Mouse (Mus musculus) bone marrow macrophage, adult 2 months (primary cell): ENCODE results near the gene Wdr92. TPM values are rescaled to one million over a fixed set of nuclear protein-coding genes. Genes with fewer than 3 reads are reported as not detected.
"Not testable (repeated sequence)": the region's sequence is repeated elsewhere in the genome, so short reads cannot be mapped to it uniquely, and the experiment has no call there.

Experiments
- H3K27ac ChIP-seq: 2 replicates; pipeline ENCODE4 v1.5.1; 2012; ENCODE audit warnings: low read depth, low read length; ENCODE audit not compliant: insufficient read depth
- H3K4me1 ChIP-seq: 2 replicates; pipeline ENCODE4 v1.6.1; 2012; ENCODE audit warnings: low read length; ENCODE audit not compliant: control insufficient read depth, insufficient read depth
- H3K4me3 ChIP-seq: 2 replicates; pipeline ENCODE4 v1.5.1; 2012; ENCODE audit warnings: mild to moderate bottlenecking, low read length, moderate library complexity; ENCODE audit not compliant: insufficient read depth
- CTCF ChIP-seq: IDR thresholded peaks from 2 replicates; pipeline ENCODE4 v1.5.1; 2012; ENCODE audit warnings: low read depth, mild to moderate bottlenecking, low read length, moderate library complexity
- POLR2A ChIP-seq: IDR thresholded peaks from 2 replicates; pipeline ENCODE4 v1.6.1; 2012; ENCODE audit warnings: mild to moderate bottlenecking, low read depth, low read length, borderline replicate concordance
- polyA plus RNA-seq: library from polyadenylated mRNA; stranded (reverse); fragments of >200 nt; gene quantifications from 2 replicates; pipeline ENCODE4 v1.2.4, GENCODE M21; 2012; ENCODE audit not compliant: missing spikeins, insufficient read depth, insufficient read length

Wdr92 gene
- polyA plus RNA-seq, 1 experiment, result 9.6 TPM

DNA sequence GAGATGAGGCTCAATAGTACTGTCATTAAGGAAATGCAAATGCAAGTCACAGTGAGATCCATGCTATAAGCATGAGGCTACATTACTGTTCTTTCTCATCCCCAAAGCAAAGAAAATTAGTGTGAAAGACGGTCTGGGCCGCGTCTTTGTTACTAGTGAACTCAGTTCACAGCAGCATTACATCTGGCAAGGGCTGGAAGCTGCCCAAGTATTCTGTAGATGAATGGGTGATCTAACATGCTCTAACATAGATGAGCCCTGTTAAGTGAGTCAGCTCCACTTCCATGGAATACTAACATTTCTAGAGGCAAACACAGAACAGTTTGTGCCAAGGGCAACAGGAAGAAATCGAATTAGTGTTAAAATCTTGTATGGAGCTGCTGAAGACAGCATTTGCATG lies 19.0 kb downstream of the Wdr92 start:
- H3K4me3 ChIP-seq, result no peak overlapping the region
- H3K4me1 ChIP-seq, result no peaks in the 10 kb centered on the region
- no peak for TF ChIP-seq POLR2A
- no peak overlapping the region for H3K27ac ChIP-seq

DNA sequence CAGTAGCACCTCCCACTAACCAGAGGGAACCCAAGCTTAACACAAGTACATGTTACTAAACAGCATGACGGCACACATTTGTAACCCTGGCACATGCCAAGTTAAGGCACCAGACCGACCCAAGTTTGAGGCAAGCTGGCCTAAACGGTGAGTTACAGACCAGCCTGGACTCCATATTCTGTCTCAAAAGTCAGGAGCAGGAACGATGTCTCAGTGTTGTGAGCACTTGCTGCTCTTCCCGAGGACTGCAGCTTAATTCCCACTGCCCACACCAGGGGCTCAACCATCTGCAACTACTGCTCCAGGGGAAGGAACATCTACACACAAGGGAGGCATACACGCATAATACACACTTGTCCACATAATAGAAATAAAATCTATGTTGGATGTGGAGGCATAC lies 20.6 kb downstream of the Wdr92 start:
- H3K4me3 ChIP-seq, result no peak overlapping the region
- TF ChIP-seq POLR2A (no peak), CTCF (no peak)
- H3K4me1 ChIP-seq, result no peaks in the 10 kb centered on the region
- H3K27ac ChIP-seq, result no peak overlapping the region

DNA sequence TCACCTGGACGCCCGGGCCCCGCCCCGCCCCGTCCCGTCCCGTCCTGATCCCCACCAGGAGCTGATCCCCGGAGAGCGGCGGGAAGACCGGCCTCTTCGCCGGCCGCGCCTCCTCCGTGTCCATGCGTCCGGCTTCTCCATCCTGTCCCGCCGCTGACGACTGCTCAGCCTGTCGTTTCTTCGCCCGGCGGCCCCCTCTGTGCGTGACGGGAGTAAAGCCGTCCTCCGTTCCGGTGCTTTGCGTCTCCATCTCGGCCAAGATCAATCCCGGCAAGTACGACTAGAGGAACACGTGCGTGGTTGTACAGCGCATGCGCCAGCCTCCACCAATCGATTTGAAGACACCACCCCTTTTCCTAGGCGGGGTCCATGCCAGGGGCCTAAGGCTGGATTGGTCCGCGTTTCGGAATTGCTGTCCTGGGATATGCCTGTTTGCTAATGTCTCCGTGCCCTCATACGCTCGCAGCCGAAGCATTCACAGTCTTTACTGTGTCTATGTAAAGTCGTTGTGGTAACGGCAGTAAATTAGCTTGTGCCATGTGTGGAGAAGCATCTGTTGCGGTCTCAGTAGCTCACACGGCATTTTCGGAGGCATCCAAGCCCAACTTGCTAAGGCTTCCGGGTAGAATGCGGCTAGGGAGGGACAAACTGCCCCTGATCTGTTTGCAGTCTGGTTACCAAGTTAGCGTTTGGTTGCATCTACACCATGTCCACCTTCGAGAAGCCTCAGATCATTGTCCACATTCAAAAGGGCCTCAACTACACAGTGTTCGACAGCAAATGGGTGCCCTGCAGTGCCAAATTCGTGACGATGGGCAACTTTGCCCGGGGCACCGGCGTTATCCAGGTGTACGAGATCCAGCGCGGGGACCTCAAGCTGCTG lies 29.6 kb downstream of the Wdr92 start, which contains the start of gene Pno1:
Gene Pno1 (minus strand): TSS at position 311 of the 883 bp plus-strand sequence.
- TF ChIP-seq CTCF (no peak), POLR2A (no peak)
- peak within 1 kb of the TSS; percentile 77 for H3K4me3 ChIP-seq
- peak within 1 kb of the TSS; percentile 80 for H3K27ac ChIP-seq
- peaks cover 23% of the 10 kb centered on the region for H3K4me1 ChIP-seq

DNA sequence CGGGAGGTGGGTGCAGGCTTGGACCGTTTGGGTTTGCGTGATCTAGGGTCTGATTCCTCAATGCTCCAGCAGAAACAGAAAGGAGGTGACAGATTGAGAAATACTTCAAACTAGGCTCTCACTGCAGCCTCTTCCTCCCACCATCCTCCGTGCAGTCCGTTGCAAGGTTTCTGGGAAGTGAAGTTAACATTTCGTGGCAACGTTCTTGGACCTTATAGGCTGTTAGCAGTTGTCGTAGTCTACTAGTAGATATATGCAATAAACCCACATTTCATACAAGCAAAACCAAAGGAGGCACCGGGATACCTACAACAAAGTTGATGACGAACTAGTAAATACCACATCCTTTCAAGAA lies 30.2 kb downstream of the Wdr92 start:
- peak overlapping the region; percentile 77 for H3K4me3 ChIP-seq
- peaks cover 24% of the 10 kb centered on the region for H3K4me1 ChIP-seq
- TF ChIP-seq CTCF (no peak), POLR2A (no peak)
- peak overlapping the region; percentile 61 for H3K27ac ChIP-seq

DNA sequence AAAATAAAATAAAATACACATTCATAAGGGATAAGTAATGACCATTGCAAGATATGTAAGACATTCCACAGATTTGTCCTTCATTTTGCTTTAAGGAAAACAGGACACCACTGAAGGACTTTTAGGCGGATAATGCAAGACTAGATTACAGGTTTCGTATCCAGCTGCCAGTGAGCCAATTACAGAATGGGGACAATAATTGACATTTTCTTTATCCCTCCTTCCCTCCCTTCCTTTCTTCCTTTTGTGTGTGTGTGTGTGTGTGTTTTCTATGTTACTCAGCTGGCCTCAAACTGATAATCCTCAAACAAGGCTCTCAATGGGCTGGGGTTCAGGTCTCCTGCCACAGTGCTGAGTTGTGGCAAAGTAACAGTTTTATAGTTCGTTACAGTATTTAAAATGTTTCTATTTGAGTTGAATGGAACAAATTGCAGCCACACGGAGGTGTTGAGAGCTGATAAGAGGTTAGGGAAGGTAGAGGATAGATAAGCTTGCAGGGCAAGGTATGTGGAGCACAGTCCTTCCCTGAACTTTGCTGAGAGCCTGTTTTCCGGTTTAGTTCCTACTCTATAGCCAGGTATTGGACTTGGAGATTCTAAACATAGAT lies 31.1 kb downstream of the Wdr92 start:
- TF ChIP-seq CTCF (no peak), POLR2A (no peak)
- Histone ChIP-seq H3K4me1 (peaks cover 24% of the 10 kb centered on the region), H3K27ac (no peak overlapping the region), H3K4me3 (no peak overlapping the region)

DNA sequence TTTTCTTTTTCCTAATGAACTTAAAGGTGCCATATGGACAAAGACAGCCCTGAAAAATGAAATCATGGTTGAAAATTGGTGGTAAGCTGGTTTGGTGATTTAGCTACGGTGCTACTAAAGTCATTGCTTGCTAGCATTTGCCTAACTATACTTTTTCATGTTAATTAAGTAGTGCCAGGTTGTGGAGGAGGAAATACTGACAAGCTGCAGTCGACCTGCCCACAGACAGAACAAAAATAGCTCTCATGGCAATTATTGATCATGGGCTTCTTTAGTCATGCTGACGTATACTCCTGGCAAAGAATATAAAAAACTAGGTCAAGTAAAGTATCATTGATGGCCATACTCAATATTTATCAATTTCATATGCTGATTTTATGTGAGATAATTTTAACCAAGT lies 33.6 kb downstream of the Wdr92 start:
- no peak for TF ChIP-seq POLR2A
- no peak for TF ChIP-seq CTCF
- H3K4me1 ChIP-seq, result peaks cover 24% of the 10 kb centered on the region
- H3K27ac ChIP-seq, result no peak overlapping the region
- H3K4me3 ChIP-seq, result no peak overlapping the region

DNA sequence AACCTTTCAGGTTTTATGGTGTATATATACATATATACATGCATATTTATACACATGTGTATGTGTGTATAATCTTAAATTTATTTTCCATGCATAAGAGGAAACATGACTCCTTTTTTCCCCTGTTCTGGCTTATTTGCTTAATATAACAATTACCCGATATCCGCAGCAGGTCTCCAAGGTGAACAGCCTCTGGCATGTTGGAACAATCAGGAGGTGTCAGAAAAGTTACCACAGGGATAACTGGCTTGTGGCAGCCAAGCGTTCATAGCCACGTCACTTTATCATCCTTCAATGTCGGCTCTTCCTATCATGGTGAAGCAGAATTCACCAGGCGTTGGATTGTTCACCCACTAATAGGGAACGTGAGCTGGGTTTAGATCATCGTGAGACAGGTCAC lies 39.2 kb downstream of the Wdr92 start:
- Histone ChIP-seq H3K4me1 (peaks cover 4% of the 10 kb centered on the region), H3K27ac (no peak overlapping the region), H3K4me3 (no peak overlapping the region)
- TF ChIP-seq POLR2A (no peak), CTCF (no peak)

DNA sequence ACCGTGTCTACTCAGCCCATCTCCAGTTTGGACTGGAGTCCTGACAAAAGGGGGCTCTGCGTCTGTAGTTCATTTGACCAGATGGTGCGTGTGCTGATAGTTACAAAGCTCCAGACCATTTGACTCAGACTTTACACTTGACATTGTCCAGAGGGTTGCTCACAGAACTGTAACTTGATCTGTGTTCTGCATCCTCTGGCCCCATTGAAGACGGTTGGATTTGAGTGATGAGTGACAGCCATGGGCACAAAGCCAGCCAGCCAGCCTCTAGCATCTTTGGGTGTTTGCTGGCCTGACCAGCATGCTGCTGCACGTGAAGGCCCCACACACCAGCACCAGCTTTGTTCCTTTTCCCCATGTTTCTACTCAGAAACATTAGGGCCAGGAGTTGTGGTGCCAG lies 50.9 kb downstream of the Wdr92 start:
- TF ChIP-seq CTCF (no peak), POLR2A (no peak)
- Histone ChIP-seq H3K27ac (no peak overlapping the region), H3K4me1 (no peaks in the 10 kb centered on the region), H3K4me3 (no peak overlapping the region)

DNA sequence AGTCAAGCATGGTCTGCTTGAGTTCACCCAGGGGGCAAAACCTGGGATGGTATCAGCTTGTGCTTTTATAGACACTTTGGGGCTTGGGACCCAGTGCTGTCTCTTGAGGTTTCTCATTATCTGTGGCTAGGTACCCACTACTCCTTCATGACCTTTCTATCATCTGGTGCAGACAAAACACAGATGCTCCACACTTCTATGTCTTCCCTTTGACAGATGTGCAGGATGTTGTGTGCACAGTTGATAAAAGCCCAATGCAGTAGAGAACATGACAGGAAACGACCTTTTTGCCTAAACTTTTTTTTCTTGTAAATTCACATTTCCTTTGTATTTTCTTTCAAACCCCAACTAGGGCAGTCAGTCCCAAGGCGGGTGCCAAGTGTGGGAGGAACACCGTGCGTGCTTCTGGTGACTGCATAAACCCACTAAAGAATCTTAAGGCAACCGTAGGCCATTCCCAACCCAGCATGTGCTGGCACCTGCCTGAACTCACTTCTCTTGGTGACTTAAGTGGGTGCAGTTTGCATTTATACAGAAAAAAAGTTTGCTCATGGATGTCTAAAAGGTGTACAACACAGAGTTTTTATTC lies 54.6 kb downstream of the Wdr92 start:
- Histone ChIP-seq H3K4me1 (no peaks in the 10 kb centered on the region), H3K4me3 (no peak overlapping the region), H3K27ac (no peak overlapping the region)
- no peak for TF ChIP-seq CTCF
- TF ChIP-seq POLR2A, result no peak

DNA sequence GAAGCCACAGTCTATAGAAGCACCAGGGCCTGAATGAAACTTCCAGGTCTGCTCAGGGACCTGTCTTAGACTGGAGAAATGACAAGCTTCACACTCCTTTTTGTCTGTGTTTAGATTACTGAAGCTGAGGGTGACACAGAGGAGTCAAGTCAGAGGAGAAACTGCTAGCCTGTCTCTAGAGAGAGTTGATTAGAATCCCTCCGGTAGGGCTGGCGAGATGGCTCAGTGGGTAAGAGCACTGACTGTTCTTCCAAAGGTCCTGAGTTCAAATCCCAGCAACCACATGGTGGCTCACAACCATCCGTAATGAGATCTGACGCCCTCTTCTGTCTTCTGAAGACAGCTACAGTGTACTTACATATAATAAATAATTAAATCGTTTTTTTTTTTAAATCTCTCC lies 56.7 kb downstream of the Wdr92 start:
- H3K4me3 ChIP-seq, H3K27ac ChIP-seq, H3K4me1 ChIP-seq: not testable (repeated sequence)
